Mouse (Mus musculus): ENCODE measurements around the gene Klk6.

GRCm38 (mm10) chr7:43797844-43798462 lies 26.3 kb upstream of the Klk6 start:
- no peak for TF ChIP-seq POLR2A (IDR thresholded peaks at IDR 0.05; ENCODE audit: control insufficient read depth, low read depth, low read length)
- TF ChIP-seq CTCF (IDR thresholded peaks at IDR 0.05; ENCODE audit: control insufficient read depth, insufficient read depth, insufficient replicate concordance, low read depth, low read length): no peak

Data from testis, adult 2 months (tissue).